Mouse (Mus musculus) adrenal gland, adult 8-10 months (tissue): ENCODE results near the gene Rassf5. TPM values are rescaled to one million over a fixed set of nuclear protein-coding genes. Genes with fewer than 3 reads are reported as not detected.
A peak's percentile ranks its signal among the peaks of the same experiment; 100 is the strongest.

Source experiments
- DNase-seq: peaks from one replicate; pipeline ENCODE4 v3.0.0; 2022
- total RNA-seq, 4 experiments: library from RNA; stranded (reverse); gene quantifications; 2 replicates each; pipeline ENCODE4 v1.2.4; 2022

Rassf5 gene
- total RNA-seq, 4 experiments from 2014 or later: 13.1 to 23.8 (median 20.7) TPM

DNA sequence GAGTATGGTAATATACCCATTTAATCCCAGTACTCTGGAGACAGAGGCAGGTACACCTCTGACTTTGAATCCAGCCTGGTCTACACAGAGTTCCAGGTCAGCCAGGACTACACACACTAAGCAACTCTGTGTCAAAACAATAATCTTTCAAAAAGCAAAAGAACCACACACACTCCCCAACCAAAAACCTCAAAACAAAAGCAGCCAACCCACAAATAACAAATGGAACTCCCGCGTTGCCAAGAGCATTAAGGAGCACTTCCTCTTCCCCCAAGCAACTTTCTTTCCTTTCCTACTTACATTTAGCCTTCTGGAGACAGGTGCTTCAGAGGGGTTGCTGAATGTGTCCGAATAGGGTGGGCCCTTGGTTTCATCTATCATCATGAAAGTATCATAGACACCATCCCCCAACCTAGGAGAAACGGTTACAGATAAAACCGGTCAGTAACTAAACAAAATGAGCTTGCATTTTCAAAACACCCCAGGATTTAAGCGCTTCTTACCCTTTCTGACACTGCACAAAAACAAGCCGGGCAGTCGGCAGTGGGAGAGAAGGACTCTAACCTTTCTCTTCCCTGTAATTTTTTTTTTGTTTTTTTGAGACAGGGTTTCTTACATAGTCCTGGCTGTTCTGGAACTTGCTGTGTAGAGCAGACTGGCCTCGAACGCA is 109.0 kb downstream of the Rassf5 start:
- no peak for DNase-seq

DNA sequence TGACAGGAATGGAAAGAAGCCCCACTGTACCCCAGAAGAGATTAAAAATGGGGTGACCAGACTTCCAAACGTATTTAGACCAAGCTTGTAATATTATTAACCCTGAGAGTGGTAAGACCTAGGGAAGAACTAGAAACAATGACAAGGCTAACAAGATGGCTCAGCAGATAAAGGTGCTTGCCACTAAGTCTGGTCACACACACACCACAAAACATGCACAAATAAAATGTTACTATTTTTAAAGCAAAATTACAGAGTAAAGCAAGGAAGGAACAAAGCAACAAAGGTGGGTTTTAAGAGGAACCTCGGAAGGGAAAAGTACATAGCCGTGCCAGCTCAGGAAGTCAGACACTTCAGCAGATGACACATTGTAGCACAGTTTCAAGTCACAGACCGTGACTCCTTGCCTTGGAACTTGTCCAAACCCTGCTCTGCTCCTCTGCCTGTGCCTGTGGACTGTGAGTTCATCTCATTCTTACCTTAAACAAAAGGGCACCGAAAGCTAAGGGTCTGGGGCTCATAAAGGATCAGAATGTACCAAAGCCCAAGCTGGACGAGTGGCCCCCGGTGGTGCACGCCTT is 110.0 kb downstream of the Rassf5 start:
- DNase-seq: peak; percentile 69

GRCm38 (mm10) chr1:131134231-131134630 is 110.8 kb downstream of the Rassf5 start:
- DNase-seq: no peak

Other genes with a start within 250 kb of the Rassf5 start
- gene Il10, start 225.4 kb downstream of the Rassf5 start, total RNA-seq: under 1 TPM in 1 of 4 experiments, not detected in 3; 0.30 TPM
- gene Mapkapk2, start 147.4 kb downstream of the Rassf5 start, total RNA-seq: 100 to 1,000 TPM; 155 to 174 (median 159) TPM
- gene Dyrk3, start 106.9 kb downstream of the Rassf5 start, total RNA-seq: 1 to 10 TPM; 4.9 to 9.5 (median 6.3) TPM
- 10 to 100 TPM; 44.9 to 56.7 (median 50.0) TPM for gene Eif2d, start 92.1 kb downstream of the Rassf5 start, total RNA-seq
- gene Ikbke, start 34.3 kb upstream of the Rassf5 start, total RNA-seq: 10 to 100 TPM; 14.1 to 64.0 (median 26.2) TPM